Mouse (Mus musculus): ENCODE data around the gene Nr4a1. TPM values are rescaled to one million over a fixed set of nuclear protein-coding genes. Genes with fewer than 3 reads are reported as not detected.

Nr4a1 gene
- total RNA-seq, 2 experiments from 2014 or later, result 4.0 to 4.1 TPM

Other genes starting within 250 kb of the Nr4a1 start
- not detected in 2 replicates for gene Gm47841, start 206.9 kb upstream of the Nr4a1 start, total RNA-seq (2014; fragmentation: Nextera tagmentation)
- gene Gm47841, start 206.9 kb upstream of the Nr4a1 start, total RNA-seq (2017), result not detected in 2 replicates
- gene Fignl2, start 175.7 kb upstream of the Nr4a1 start, total RNA-seq (2014; fragmentation: Nextera tagmentation), result not detected in 2 replicates
- gene Fignl2, start 175.7 kb upstream of the Nr4a1 start, total RNA-seq (2017), result not detected in 2 replicates
- gene Ankrd33, start 138.5 kb upstream of the Nr4a1 start, total RNA-seq (2014; fragmentation: Nextera tagmentation), result not detected in 2 replicates
- gene Ankrd33, start 138.5 kb upstream of the Nr4a1 start, total RNA-seq (2017), result not detected in 2 replicates
- gene Acvrl1, start 125.7 kb upstream of the Nr4a1 start, total RNA-seq (2014; fragmentation: Nextera tagmentation), result 0.30 TPM in 1 of 2 replicates, not detected in the other
- 0.73 and 2.7 TPM in 2 replicates for gene Acvrl1, start 125.7 kb upstream of the Nr4a1 start, total RNA-seq (2017)
- gene Acvr1b, start 80.2 kb upstream of the Nr4a1 start, total RNA-seq (2014; fragmentation: Nextera tagmentation), result 6.9 and 8.7 TPM in 2 replicates
- 6.9 and 9.9 TPM in 2 replicates for gene Acvr1b, start 80.2 kb upstream of the Nr4a1 start, total RNA-seq (2017)
- gene Grasp, start 30.1 kb upstream of the Nr4a1 start, total RNA-seq (2014; fragmentation: Nextera tagmentation), result 3.2 and 4.1 TPM in 2 replicates
- 0.26 and 1.0 TPM in 2 replicates for gene Grasp, start 30.1 kb upstream of the Nr4a1 start, total RNA-seq (2017)
- gene Atg101, start 30.0 kb downstream of the Nr4a1 start, total RNA-seq (2014; fragmentation: Nextera tagmentation), result 35.3 and 36.0 TPM in 2 replicates
- gene Atg101, start 30.0 kb downstream of the Nr4a1 start, total RNA-seq (2017), result 51.9 and 60.6 TPM in 2 replicates
- gene 6030408B16Rik, start 38.9 kb downstream of the Nr4a1 start, total RNA-seq (2014; fragmentation: Nextera tagmentation), result 0.60 TPM in 1 of 2 replicates, not detected in the other
- gene 6030408B16Rik, start 38.9 kb downstream of the Nr4a1 start, total RNA-seq (2017), result 0.86 TPM in 1 of 2 replicates, not detected in the other
- gene Krt80, start 115.9 kb downstream of the Nr4a1 start, total RNA-seq (2014; fragmentation: Nextera tagmentation), result 3.2 and 4.2 TPM in 2 replicates
- 1.2 and 1.3 TPM in 2 replicates for gene Krt80, start 115.9 kb downstream of the Nr4a1 start, total RNA-seq (2017)
- 0.21 and 0.67 TPM in 2 replicates for gene Krt7, start 156.8 kb downstream of the Nr4a1 start, total RNA-seq (2014; fragmentation: Nextera tagmentation)
- gene Krt7, start 156.8 kb downstream of the Nr4a1 start, total RNA-seq (2017), result 0.39 TPM in 1 of 2 replicates, not detected in the other
- not detected in 2 replicates for gene Krt87, start 184.5 kb downstream of the Nr4a1 start, total RNA-seq (2014; fragmentation: Nextera tagmentation)
- gene Krt87, start 184.5 kb downstream of the Nr4a1 start, total RNA-seq (2017), result not detected in 2 replicates
- not detected in 2 replicates for gene Krt88, start 193.5 kb downstream of the Nr4a1 start, total RNA-seq (2014; fragmentation: Nextera tagmentation)
- not detected in 2 replicates for gene Krt88, start 193.5 kb downstream of the Nr4a1 start, total RNA-seq (2017)
- gene Krt81, start 209.5 kb downstream of the Nr4a1 start, total RNA-seq (2014; fragmentation: Nextera tagmentation), result not detected in 2 replicates
- gene Krt81, start 209.5 kb downstream of the Nr4a1 start, total RNA-seq (2017), result not detected in 2 replicates
- gene Krt86, start 219.2 kb downstream of the Nr4a1 start, total RNA-seq (2014; fragmentation: Nextera tagmentation), result not detected in 2 replicates
- not detected in 2 replicates for gene Krt86, start 219.2 kb downstream of the Nr4a1 start, total RNA-seq (2017)
- gene Krt83, start 237.2 kb downstream of the Nr4a1 start, total RNA-seq (2014; fragmentation: Nextera tagmentation), result not detected in 2 replicates
- 0.34 TPM in 1 of 2 replicates, not detected in the other for gene Krt83, start 237.2 kb downstream of the Nr4a1 start, total RNA-seq (2017)